Mouse (Mus musculus): ENCODE results near the gene Sncb. TPM values are rescaled to one million over a fixed set of nuclear protein-coding genes. Genes with fewer than 3 reads are reported as not detected.

The Sncb gene
- polyA plus RNA-seq, 1 experiment from 2014 or later = 2.5 TPM

DNA sequence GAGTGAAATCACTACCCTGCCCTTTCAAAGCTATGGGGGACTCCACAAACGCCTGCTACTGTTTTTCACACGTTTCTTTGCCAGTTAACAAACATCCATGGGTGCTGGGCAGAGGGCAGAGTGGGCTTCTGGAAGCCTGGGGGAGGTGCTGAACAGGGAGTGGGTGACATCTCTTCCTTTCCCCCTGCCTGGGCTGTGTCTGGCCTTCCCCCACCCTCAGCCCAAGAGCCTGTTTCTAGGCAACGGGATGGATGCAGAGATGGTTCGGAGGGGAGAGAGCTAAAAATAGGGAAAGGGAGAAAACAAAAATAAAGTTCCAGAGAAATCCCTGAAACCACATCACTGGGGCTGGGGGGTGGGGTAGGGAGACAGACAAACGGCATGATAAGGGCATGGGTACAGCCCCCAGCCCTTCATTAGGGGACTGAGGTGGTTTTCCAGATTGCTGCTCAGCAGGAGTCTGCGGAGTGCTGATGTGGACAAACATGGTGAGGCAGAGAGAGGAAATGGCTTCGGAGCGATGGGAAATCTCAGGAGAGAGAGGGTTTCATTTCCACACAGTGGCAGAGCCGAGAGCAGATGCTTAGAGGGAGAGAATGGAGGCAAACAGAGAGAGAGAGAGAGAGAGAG is 11.1 kb downstream of the Sncb start:
- Histone ChIP-seq H3K27ac (ENCODE audit: low read depth, low read length) (no peak overlapping the region), H3K4me3 (ENCODE audit: low read depth, low read length) (no peak overlapping the region), H3K27me3 (ENCODE audit: control insufficient read depth, insufficient read depth, low read length) (peaks cover 7% of the 10 kb centered on the region; the same call in 1 of the 2 replicates), H3K9ac (ENCODE audit: low read depth, low read length) (no peak overlapping the region), H3K36me3 (ENCODE audit: control insufficient read depth, insufficient read depth, low read length) (no peaks in the 10 kb centered on the region), H3K4me2 (replicated peaks; ENCODE audit: low read depth, low read length) (no peak overlapping the region), H3K4me1 (replicated peaks; ENCODE audit: control insufficient read depth, insufficient read depth, low read length) (peaks cover 6% of the 10 kb centered on the region; the same call in 1 of the 2 replicates), H3K9me3 (ENCODE audit: control insufficient read depth, low read length) (no peaks in the 10 kb centered on the region)
- DNase-seq (ENCODE audit: low spot score) = no peak
- no peak for ATAC-seq (ENCODE audit: low FRiP score)
- WGBS = 34% methylated on average over 9 of the region's 9 CpGs

GRCm38 (mm10) chr13:54754169-54755080 is 12.0 kb downstream of the Sncb start:
- Histone ChIP-seq H3K4me3 (ENCODE audit: low read depth, low read length) (no peak overlapping the region), H3K36me3 (ENCODE audit: control insufficient read depth, insufficient read depth, low read length) (no peaks in the 10 kb centered on the region), H3K9me3 (ENCODE audit: control insufficient read depth, low read length) (no peaks in the 10 kb centered on the region), H3K27ac (ENCODE audit: low read depth, low read length) (no peak overlapping the region; the same call in 1 of the 2 replicates), H3K9ac (ENCODE audit: low read depth, low read length) (no peak overlapping the region), H3K27me3 (ENCODE audit: control insufficient read depth, insufficient read depth, low read length) (peaks cover 7% of the 10 kb centered on the region; the same call in 1 of the 2 replicates), H3K4me1 (replicated peaks; ENCODE audit: control insufficient read depth, insufficient read depth, low read length) (peaks cover 2% of the 10 kb centered on the region; the same call in 1 of the 2 replicates), H3K4me2 (replicated peaks; ENCODE audit: low read depth, low read length) (no peak overlapping the region)
- DNase-seq (ENCODE audit: low spot score) (no peak), ATAC-seq (ENCODE audit: low FRiP score) (no peak)
- WGBS = 52% methylated on average over 12 of the region's 12 CpGs

DNA sequence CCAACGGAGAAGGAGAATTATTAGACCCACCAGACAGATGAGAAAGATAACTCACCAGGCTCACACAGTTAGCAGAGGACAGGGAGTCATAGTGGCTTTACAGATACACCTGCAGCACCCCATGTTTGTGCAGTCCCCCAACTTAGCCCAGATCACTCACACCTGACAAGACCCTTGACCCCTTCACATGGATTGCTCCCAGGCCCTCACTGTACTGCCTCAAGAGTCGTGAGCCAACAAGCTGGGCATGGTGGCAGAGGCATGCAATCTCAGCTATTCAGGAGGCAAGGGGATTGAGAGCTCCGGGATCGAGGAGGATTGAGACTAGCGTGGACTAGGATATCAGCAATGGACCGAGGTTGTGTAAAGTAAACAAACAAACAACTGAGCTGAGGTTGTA is 12.7 kb downstream of the Sncb start:
- Histone ChIP-seq H3K36me3 (ENCODE audit: control insufficient read depth, insufficient read depth, low read length) (no peaks in the 10 kb centered on the region), H3K27me3 (ENCODE audit: control insufficient read depth, insufficient read depth, low read length) (peaks cover 7% of the 10 kb centered on the region; the same call in 1 of the 2 replicates), H3K4me1 (replicated peaks; ENCODE audit: control insufficient read depth, insufficient read depth, low read length) (no peaks in the 10 kb centered on the region; the same call in 1 of the 2 replicates), H3K27ac (ENCODE audit: low read depth, low read length) (no peak overlapping the region), H3K9ac (ENCODE audit: low read depth, low read length) (no peak overlapping the region), H3K9me3 (ENCODE audit: control insufficient read depth, low read length) (no peaks in the 10 kb centered on the region), H3K4me2 (replicated peaks; ENCODE audit: low read depth, low read length) (no peak overlapping the region), H3K4me3 (ENCODE audit: low read depth, low read length) (no peak overlapping the region)
- DNase-seq (ENCODE audit: low spot score) (no peak), ATAC-seq (ENCODE audit: low FRiP score) (no peak)
- WGBS = 71% methylated on average over 6 of the region's 6 CpGs

DNA sequence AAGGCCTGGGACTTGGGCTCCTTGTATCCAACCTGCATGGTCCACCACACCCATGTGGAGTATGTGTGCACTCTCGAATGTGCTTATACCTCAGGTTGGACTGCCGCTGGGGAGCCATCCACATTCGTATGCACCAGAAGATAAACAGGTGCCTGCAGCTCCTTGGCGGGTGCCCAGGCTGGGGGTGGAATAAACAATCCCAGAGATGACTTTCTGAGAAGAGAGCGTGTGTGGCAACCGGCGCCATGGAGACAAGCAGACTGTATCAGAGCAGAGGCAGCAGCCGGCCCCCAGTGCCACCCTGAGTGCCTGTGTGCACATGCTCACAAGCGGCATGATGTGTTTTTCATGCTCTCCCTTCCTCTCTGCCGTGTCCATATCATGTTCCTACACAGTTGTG is 13.7 kb downstream of the Sncb start:
- WGBS = 77% methylated on average over 10 of the region's 10 CpGs
- no peak overlapping the region for H3K4me2 ChIP-seq (replicated peaks; ENCODE audit: low read depth, low read length)
- no peak overlapping the region for H3K9ac ChIP-seq (ENCODE audit: low read depth, low read length)
- DNase-seq (ENCODE audit: low spot score) (no peak), ATAC-seq (ENCODE audit: low FRiP score) (no peak)
- no peaks in the 10 kb centered on the region for H3K36me3 ChIP-seq (ENCODE audit: control insufficient read depth, insufficient read depth, low read length)
- H3K27ac ChIP-seq (ENCODE audit: low read depth, low read length) = no peak overlapping the region
- no peaks in the 10 kb centered on the region for H3K9me3 ChIP-seq (ENCODE audit: control insufficient read depth, low read length)
- peaks cover 7% of the 10 kb centered on the region; the same call in 1 of the 2 replicates for H3K27me3 ChIP-seq (ENCODE audit: control insufficient read depth, insufficient read depth, low read length)
- no peak overlapping the region for H3K4me3 ChIP-seq (ENCODE audit: low read depth, low read length)
- H3K4me1 ChIP-seq (replicated peaks; ENCODE audit: control insufficient read depth, insufficient read depth, low read length) = no peaks in the 10 kb centered on the region; the same call in 1 of the 2 replicates

GRCm38 (mm10) chr13:54750699-54751098 is 15.7 kb downstream of the Sncb start:
- ATAC-seq (ENCODE audit: low FRiP score) (no peak), DNase-seq (ENCODE audit: low spot score) (peak; percentile 80)

GRCm38 (mm10) chr13:54749864-54750411 is 16.5 kb downstream of the Sncb start, which contains the start of gene Gprin1:
Gprin1 (minus strand) TSS chr13:54749874.
- Histone ChIP-seq H3K36me3 (ENCODE audit: control insufficient read depth, insufficient read depth, low read length) (no peaks in the 10 kb centered on the region), H3K4me3 (ENCODE audit: low read depth, low read length) (peak within 1 kb of the TSS; percentile 60), H3K27ac (ENCODE audit: low read depth, low read length) (peak within 1 kb of the TSS; percentile 89), H3K9ac (ENCODE audit: low read depth, low read length) (peak within 1 kb of the TSS; percentile 71), H3K4me1 (replicated peaks; ENCODE audit: control insufficient read depth, insufficient read depth, low read length) (peaks cover 3% of the 10 kb centered on the region; the same call in 1 of the 2 replicates), H3K4me2 (replicated peaks; ENCODE audit: low read depth, low read length) (peak within 1 kb of the TSS; percentile 65), H3K9me3 (ENCODE audit: control insufficient read depth, low read length) (no peaks in the 10 kb centered on the region), H3K27me3 (ENCODE audit: control insufficient read depth, insufficient read depth, low read length) (peaks cover 7% of the 10 kb centered on the region; the same call in 1 of the 2 replicates)
- DNase-seq (ENCODE audit: low spot score) = no peak
- WGBS = 1% methylated on average over 29 of the region's 29 CpGs
- ATAC-seq (ENCODE audit: low FRiP score) = peak; percentile 84

More at GRCm38 (mm10) chr13:54750699-54751098, 15.7 kb downstream of the Sncb start:
- 2% methylated on average over 8 of the region's 8 CpGs for WGBS
- Histone ChIP-seq H3K4me1 (replicated peaks; ENCODE audit: control insufficient read depth, insufficient read depth, low read length) (peaks cover 3% of the 10 kb centered on the region), H3K27me3 (ENCODE audit: control insufficient read depth, insufficient read depth, low read length) (peaks cover 7% of the 10 kb centered on the region; the same call in 1 of the 2 replicates), H3K4me2 (replicated peaks; ENCODE audit: low read depth, low read length) (no peak overlapping the region), H3K36me3 (ENCODE audit: control insufficient read depth, insufficient read depth, low read length) (no peaks in the 10 kb centered on the region), H3K27ac (ENCODE audit: low read depth, low read length) (no peak overlapping the region), H3K4me3 (ENCODE audit: low read depth, low read length) (no peak overlapping the region), H3K9ac (ENCODE audit: low read depth, low read length) (no peak overlapping the region), H3K9me3 (ENCODE audit: control insufficient read depth, low read length) (no peaks in the 10 kb centered on the region)

DNA sequence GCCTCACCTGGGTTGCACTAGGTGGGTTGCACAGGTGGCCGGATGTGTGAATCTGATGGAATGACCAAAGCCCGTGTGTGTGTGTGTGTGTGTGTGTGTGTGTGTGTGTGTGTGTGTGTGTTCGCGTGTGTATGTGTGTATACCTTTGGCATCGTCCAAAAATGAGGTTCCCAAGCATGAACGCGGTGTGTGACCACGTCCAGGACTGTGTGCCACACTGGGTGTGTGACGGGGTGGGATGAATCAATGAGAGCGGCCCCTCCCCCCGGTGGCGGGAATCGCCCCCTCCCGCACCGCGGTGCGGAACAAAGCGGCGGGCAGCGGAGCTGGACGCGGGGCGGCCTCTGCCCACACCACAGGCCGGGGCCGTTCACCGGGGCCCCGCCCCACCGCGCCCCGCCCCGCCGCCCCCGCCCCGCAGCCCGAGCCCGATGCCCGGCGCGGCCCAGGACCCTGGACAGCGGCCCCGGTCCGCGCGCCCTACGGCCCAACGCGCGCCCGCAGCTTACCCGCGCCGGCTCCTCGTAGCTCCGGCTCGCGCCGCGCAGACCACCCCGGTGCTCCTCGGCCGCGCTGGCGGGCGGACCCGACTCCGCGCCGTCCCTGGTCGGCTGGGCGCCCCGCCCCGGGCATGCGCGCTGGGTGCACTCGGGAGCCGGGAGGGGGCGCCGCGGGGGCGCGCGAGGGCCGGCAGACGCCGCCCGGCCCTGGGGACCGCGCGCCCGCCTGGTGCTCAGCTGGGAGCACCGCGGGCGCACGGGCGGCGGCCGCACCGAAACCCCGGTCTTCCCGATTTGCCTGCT is 17.1 kb downstream of the Sncb start:
- DNase-seq (ENCODE audit: low spot score) (peak; percentile 84), ATAC-seq (ENCODE audit: low FRiP score) (peak; percentile 89)
- 7% methylated on average over 31 of the region's 100 CpGs for WGBS
- Histone ChIP-seq H3K4me3 (ENCODE audit: low read depth, low read length) (peak overlapping the region; percentile 60), H3K36me3 (ENCODE audit: control insufficient read depth, insufficient read depth, low read length) (no peaks in the 10 kb centered on the region), H3K27ac (ENCODE audit: low read depth, low read length) (peak overlapping the region; percentile 89), H3K9me3 (ENCODE audit: control insufficient read depth, low read length) (no peaks in the 10 kb centered on the region), H3K27me3 (ENCODE audit: control insufficient read depth, insufficient read depth, low read length) (peaks cover 7% of the 10 kb centered on the region; the same call in 1 of the 2 replicates), H3K4me2 (replicated peaks; ENCODE audit: low read depth, low read length) (peak overlapping the region; percentile 65), H3K9ac (ENCODE audit: low read depth, low read length) (peak overlapping the region; percentile 71), H3K4me1 (replicated peaks; ENCODE audit: control insufficient read depth, insufficient read depth, low read length) (peaks cover 3% of the 10 kb centered on the region; the same call in 1 of the 2 replicates)

GRCm38 (mm10) chr13:54748721-54749060 is 17.7 kb downstream of the Sncb start:
- peaks cover 3% of the 10 kb centered on the region; the same call in 1 of the 2 replicates for H3K4me1 ChIP-seq (replicated peaks; ENCODE audit: control insufficient read depth, insufficient read depth, low read length)
- peak overlapping the region; percentile 71 for H3K9ac ChIP-seq (ENCODE audit: low read depth, low read length)
- WGBS = 43% methylated on average over 10 of the region's 10 CpGs
- no peaks in the 10 kb centered on the region for H3K9me3 ChIP-seq (ENCODE audit: control insufficient read depth, low read length)
- peak overlapping the region; percentile 65 for H3K4me2 ChIP-seq (replicated peaks; ENCODE audit: low read depth, low read length)
- ATAC-seq (ENCODE audit: low FRiP score) (peak; percentile 23; the same call in 1 of the 2 replicates), DNase-seq (ENCODE audit: low spot score) (no peak)
- H3K4me3 ChIP-seq (ENCODE audit: low read depth, low read length) = peak overlapping the region; percentile 60
- peaks cover 7% of the 10 kb centered on the region; the same call in 1 of the 2 replicates for H3K27me3 ChIP-seq (ENCODE audit: control insufficient read depth, insufficient read depth, low read length)
- H3K27ac ChIP-seq (ENCODE audit: low read depth, low read length) = peak overlapping the region; percentile 89; the same call in 1 of the 2 replicates
- H3K36me3 ChIP-seq (ENCODE audit: control insufficient read depth, insufficient read depth, low read length) = no peaks in the 10 kb centered on the region
